Mouse (Mus musculus) small intestine, adult 2 months (tissue): Measurements from ENCODE around the gene Gm45711.

Source experiments
- CTCF ChIP-seq: fragments of 200-500 bp; IDR thresholded peaks from 2 replicates; pipeline ENCODE4 v1.5.1; 2012; ENCODE audit warnings: low read depth, mild to moderate bottlenecking, control low read depth, inconsistent platforms, low read length, moderate library complexity, mixed read lengths; ENCODE audit not compliant: insufficient replicate concordance, insufficient read length; ENCODE audit errors: extremely low read depth
- POLR2A ChIP-seq: fragments of 200-500 bp; IDR thresholded peaks from 2 replicates; pipeline ENCODE4 v1.6.1; 2012; ENCODE audit warnings: low read depth, mild to moderate bottlenecking, control low read depth, inconsistent platforms, low read length, moderate library complexity

DNA sequence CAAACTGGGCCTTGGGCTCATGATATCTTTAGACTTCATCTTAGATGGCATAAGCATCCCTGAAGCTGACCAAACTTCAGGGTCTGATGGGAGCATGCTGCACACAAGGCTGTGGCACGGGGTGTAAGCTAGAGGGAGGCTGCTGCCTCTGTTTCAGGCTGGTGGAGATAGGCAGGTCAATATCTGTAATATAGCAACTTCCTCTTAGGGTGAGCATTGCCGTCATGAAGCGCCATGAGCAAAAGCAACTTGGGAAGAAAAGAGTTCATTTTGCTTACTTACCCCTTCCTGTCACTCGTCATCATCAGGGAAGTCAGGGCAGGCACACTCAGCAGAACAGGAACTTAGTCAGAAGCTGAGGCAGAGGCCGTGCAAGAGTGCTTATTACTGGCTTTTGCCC is 23.9 kb upstream of the Gm45711 start:
- TF ChIP-seq POLR2A (no peak), CTCF (no peak)
